Mouse (Mus musculus) urinary bladder, postnatal 14 days (tissue): ENCODE measurements around the gene Ccdc137.
"Not testable (repeated sequence)": the region's sequence is repeated elsewhere in the genome, so short reads cannot be mapped to it uniquely, and the experiment has no call there.

ENCODE experiments used
- DNase-seq: peaks from one replicate; pipeline ENCODE4 v3.0.0; 2021; ENCODE audit warnings: low spot score

The Ccdc137 gene

GRCm38 (mm10) chr11:120457772-120458751, at the start of gene Ccdc137, which contains the start of gene Oxld1:
Ccdc137 (plus strand) TSS chr11:120458115.
Oxld1 (minus strand) TSS chr11:120458068.
- peak; percentile 71 for DNase-seq

GRCm38 (mm10) chr11:120413621-120414020, 44.3 kb upstream of the Ccdc137 start:
- not testable (repeated sequence) for DNase-seq

- DNase-seq, result no peak
These were observed 40.1 kb upstream of the Ccdc137 start for GRCm38 (mm10) chr11:120417852-120418251.

- no peak for DNase-seq
These were observed 39.3 kb upstream of the Ccdc137 start for GRCm38 (mm10) chr11:120418592-120418991.

GRCm38 (mm10) chr11:120422651-120423568, 35.0 kb upstream of the Ccdc137 start:
- DNase-seq, result peak; percentile 7

DNA sequence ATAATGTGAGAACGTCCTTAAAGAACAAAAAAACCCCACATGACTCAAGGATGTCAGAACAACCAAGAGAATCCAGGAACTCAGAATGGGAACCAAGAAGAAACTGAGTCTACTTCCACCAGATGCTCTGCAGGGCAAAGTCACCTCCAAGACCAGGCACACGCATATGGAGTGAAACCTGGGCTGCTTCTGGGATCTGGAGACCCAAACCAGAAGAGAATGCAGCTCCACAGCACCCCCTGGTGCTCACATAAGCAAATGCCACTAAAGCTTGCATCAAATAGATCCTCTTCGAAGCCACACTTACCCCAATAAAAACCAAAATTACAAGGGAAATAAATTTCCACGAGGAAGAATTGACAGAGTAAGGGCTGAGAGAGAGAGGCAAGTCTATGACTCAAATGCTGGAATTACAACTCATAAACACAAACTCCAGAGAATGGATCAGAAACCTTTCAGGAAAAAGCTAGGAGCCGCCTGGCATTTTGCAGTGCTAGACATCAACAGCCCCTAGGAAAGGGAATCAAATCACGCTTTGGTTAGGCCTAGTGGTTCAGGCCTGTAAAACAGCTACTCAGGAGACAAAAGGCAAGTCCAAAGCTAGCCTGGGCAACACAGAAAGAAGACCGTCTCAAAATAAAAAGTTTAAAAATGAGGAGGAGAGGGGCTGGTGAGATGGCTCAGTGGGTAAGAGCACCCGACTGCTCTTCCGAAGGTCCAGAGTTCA, 34.2 kb upstream of the Ccdc137 start:
- peak; percentile 60 for DNase-seq

- no peak for DNase-seq
These were observed 31.2 kb upstream of the Ccdc137 start for GRCm38 (mm10) chr11:120426727-120427126.

DNA sequence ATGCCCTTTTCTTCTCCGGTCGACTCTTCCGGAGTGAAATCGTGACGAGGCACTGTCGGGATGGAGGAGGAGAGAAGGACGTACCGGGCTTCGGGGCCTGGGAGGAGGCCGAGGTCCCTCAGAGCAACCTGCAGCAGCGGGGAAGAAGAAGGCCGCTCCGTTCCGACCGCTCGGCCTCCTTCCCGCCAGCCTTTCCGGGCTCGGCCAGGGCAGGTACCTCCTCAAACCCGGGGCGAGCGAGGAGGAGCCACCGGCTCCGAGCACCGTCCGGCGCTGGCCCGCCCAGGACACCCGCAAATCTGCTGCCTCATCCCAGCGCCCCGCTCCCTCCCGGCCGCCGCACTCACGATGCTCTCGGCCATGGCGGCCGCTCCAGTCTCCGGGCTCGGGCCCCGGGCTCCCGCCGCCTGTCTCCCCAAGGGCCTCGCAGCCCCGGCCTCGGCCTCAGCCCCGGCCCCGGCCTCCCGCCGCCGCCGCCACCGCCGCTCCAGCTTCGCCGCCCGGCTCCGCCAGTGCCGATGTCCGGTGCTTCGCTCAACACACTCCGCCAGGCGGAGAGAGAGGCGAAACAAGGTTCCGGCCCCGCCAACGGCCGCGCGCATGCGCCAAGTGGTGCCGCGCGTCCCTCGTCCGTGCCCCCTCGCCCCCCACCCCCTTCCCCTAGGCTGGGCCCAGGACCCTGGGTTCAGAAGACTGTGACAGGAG, 20.6 kb upstream of the Ccdc137 start, which contains the start of gene Nploc4:
Nploc4 (minus strand) TSS at position 557 of the 705 bp plus-strand sequence.
- peak; percentile 87 for DNase-seq

- no peak for DNase-seq
These were observed 20.0 kb upstream of the Ccdc137 start for GRCm38 (mm10) chr11:120437857-120438385.

DNA sequence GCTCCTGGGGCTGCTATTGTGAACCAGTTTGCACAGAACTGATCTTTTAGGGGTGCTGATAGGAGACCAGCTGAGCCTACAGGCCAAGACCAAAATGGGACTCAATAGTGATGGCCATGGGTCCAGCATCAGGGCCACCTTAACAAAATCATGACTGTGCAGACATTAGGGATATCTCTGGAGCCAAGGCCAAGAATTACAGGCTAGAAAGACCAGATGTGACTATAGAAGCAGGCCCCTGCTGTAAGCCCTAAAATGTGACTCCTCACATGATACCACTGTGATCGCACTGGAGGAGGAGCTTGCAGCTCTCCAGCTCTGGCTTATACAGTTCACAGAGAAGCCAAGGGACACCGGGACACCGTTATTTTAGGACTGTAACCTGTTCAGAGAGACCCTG, 15.6 kb upstream of the Ccdc137 start, which contains the start of gene Tspan10:
Tspan10 (plus strand) TSS at position 301 of the 400 bp plus-strand sequence.
- DNase-seq, result no peak

- no peak for DNase-seq
These were observed 15.1 kb upstream of the Ccdc137 start for GRCm38 (mm10) chr11:120442765-120443280.

DNA sequence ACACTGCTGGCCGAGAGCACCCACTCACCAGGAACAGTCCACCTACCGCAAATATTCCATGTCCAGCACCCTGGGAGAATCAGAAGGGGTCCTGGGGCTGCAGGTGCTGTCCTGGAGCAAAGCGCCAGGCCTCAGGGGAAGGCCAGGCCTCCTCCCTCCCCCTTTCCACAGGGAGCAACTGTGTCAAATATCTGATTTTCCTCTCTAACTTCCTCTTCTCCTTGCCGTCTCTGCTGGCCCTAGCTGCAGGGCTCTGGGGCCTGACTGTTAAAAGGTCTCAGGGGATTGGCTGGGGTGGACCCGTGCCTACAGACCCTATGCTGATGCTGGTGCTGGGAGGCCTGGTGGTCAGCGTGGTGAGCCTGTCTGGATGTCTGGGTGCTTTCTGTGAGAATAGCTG, 13.8 kb upstream of the Ccdc137 start:
- no peak for DNase-seq

- no peak for DNase-seq
These were observed 12.4 kb upstream of the Ccdc137 start for GRCm38 (mm10) chr11:120445475-120445874.

DNA sequence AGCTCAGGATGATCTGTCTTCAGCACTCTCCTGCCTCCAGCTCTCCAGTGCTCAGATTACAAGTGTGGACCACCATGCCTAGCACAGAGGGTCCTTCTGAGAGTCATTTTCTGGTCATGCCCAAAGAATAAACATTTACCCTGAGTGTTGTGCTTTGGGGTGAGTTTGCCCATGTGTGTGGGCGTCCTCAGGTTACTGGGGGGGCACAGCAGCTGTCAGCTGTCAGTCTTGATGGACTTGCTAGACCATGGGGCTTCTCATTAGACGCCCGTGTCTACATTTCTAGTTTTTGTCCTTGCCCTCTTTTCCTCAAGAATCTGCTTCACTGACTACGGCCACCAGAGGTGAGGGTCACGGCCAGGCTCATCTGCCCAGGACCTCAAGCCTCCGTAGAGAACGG, 10.7 kb upstream of the Ccdc137 start:
- DNase-seq, result no peak

DNA sequence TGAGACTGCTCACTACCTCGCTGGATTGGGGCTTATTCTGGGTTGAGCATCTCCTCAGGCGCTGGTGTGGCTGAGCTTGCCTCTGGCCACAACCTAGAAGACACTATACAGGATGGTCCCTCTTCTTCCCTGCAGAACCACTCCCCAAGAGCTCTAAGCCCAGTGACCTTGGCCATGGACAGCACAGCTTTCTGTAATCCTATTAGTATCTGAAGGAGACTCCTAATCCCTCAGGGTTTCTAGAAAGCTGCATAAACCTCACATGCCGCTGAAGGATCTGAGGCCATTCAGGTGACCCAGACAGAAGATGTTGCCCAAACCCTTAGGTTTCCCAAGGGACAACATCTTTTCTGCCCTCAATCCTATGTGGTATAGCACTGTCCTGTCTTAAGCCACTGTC, 5.7 kb upstream of the Ccdc137 start:
- DNase-seq, result no peak

GRCm38 (mm10) chr11:120453306-120453705, 4.6 kb upstream of the Ccdc137 start, which contains the start of gene Pde6g:
Pde6g (minus strand) TSS chr11:120453500.
- DNase-seq, result no peak

- no peak for DNase-seq
These were observed 3.0 kb upstream of the Ccdc137 start for GRCm38 (mm10) chr11:120454965-120455364.

- no peak for DNase-seq
These were observed 2.5 kb upstream of the Ccdc137 start for GRCm38 (mm10) chr11:120455413-120455812.

- DNase-seq, result no peak
These were observed 545 bp upstream of the Ccdc137 start for GRCm38 (mm10) chr11:120457370-120457769.
